Mouse (Mus musculus): ENCODE measurements around the gene Akirin1. TPM values are rescaled to one million over a fixed set of nuclear protein-coding genes. Genes with fewer than 3 reads are reported as not detected.

The Akirin1 gene
- polyA plus RNA-seq (2014; fragmentation: Illumina TruSeq; extraction: RNeasy Lipid Tissue Mini Kit (QIAGEN cat#74804); ENCODE audit: insufficient read depth, low read depth, low replicate concordance): 31.6 TPM

DNA sequence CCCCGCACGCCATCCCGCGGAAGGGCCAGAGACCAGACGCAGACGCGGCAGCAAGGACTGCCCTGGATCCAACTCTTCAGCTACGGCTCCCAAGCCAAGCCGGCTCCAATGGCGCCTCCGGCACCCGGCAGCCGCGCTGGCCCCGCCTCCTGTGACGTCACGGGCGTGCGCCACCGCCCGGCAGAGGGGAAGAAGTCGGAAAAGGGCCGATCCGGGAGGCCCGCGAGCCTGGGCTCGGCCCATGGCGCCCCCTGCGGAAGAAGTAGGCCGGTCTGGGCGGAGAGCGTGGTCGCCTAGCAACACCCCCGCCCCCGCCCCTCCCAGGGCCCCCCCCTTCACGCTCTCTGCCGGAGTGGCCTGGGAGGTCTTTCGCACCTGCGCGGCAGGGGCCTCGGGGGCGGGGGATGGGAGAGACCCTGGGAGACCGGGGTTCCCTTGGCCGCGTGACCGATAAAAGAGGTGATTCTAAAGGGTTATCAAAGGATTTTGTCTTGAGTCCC lies at the start of gene Akirin1:
Gene Akirin1, minus strand, starts transcription at position 194 of the 500 bp plus-strand sequence.

GRCm38 (mm10) chr4:123787191-123787985 lies 37.2 kb upstream of the Akirin1 start, which contains the start of gene Rhbdl2:
Gene Rhbdl2 (plus strand): TSS chr4:123787874.

DNA sequence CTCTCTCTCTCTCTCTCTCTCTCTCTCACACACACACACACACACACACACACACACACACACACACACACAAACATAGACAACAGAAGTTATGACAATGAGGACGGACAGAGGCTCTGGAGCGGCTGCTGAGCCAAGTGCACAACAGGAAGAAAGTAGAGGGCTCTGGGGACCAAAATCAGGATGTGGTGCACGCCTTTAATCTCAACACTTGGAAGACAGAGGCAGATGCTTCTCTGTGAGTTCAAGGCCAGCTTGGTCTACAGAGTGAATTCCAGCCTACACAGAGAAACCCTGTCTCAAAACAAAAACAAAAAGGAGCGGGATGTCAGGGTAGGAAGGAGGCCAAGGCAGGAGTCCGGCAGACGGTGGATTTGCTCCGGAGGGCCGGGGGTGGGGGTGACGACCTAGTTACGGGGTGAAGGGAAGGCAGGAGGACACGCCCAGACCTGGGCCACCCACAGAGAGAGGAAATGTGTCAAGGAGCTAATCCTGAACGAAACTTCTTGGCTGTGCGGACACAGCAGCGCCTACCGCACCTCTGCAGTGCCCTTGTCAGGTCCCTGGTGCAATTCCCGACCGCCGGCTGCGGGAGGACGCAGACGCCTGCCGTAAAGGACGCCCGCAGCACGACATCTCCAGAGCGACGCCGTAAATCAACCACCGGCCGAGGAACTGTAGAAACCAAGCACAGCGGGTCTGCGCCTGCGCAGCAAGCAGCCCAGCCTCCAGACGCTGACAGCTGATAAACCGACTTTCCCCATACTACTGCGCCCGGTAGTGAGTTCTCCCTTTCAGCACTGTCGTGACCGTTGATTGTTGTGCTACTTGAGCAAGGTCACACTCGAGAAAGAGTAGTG lies 32.3 kb downstream of the Akirin1 start, which contains the start of gene Ndufs5:
Gene Ndufs5, minus strand, starts transcription at position 629 of the 860 bp plus-strand sequence.

Other genes starting within 250 kb of the Akirin1 start
- gene Macf1, start 66.0 kb downstream of the Akirin1 start, polyA plus RNA-seq (2014; fragmentation: Illumina TruSeq; extraction: RNeasy Lipid Tissue Mini Kit (QIAGEN cat#74804); ENCODE audit: insufficient read depth, low read depth, low replicate concordance): 166 TPM
- 218 TPM for gene Ndufs5, start 32.1 kb downstream of the Akirin1 start, polyA plus RNA-seq (2014; fragmentation: Illumina TruSeq; extraction: RNeasy Lipid Tissue Mini Kit (QIAGEN cat#74804); ENCODE audit: insufficient read depth, low read depth, low replicate concordance)
- 0.54 TPM for gene Rhbdl2, start 37.5 kb upstream of the Akirin1 start, polyA plus RNA-seq (2014; fragmentation: Illumina TruSeq; extraction: RNeasy Lipid Tissue Mini Kit (QIAGEN cat#74804); ENCODE audit: insufficient read depth, low read depth, low replicate concordance)
- not detected for gene 4933427I04Rik, start 109.3 kb upstream of the Akirin1 start, polyA plus RNA-seq (2014; fragmentation: Illumina TruSeq; extraction: RNeasy Lipid Tissue Mini Kit (QIAGEN cat#74804); ENCODE audit: insufficient read depth, low read depth, low replicate concordance)
- gene Mycbp, start 154.5 kb upstream of the Akirin1 start, polyA plus RNA-seq (2014; fragmentation: Illumina TruSeq; extraction: RNeasy Lipid Tissue Mini Kit (QIAGEN cat#74804); ENCODE audit: insufficient read depth, low read depth, low replicate concordance): 36.7 TPM
- 40.9 TPM for gene Rragc, start 167.1 kb upstream of the Akirin1 start, polyA plus RNA-seq (2014; fragmentation: Illumina TruSeq; extraction: RNeasy Lipid Tissue Mini Kit (QIAGEN cat#74804); ENCODE audit: insufficient read depth, low read depth, low replicate concordance)
- gene 4930535I16Rik, start 167.7 kb upstream of the Akirin1 start, polyA plus RNA-seq (2014; fragmentation: Illumina TruSeq; extraction: RNeasy Lipid Tissue Mini Kit (QIAGEN cat#74804); ENCODE audit: insufficient read depth, low read depth, low replicate concordance): not detected

All from lung, adult 10 weeks (tissue).